Mouse (Mus musculus) adrenal gland, adult (tissue): ENCODE measurements around the gene Dlat.
A peak's percentile ranks its signal among the peaks of the same experiment; 100 is the strongest.

Source experiments
- DNase-seq, 2 experiments: peaks; one replicate each; pipeline ENCODE4 v3.0.0; 2022 to 2023; ENCODE audit warnings: low spot score in 1 of 2; ENCODE audit not compliant: inconsistent age in 2 of 2

Dlat gene

GRCm38 (mm10) chr9:50659392-50660217, at the start of gene Dlat:
TSS of gene Dlat (minus strand) at chr9:50659780.
- DNase-seq = peak; percentile 91 to 96

GRCm38 (mm10) chr9:50709108-50709507, 49.5 kb upstream of the Dlat start:
- peak; percentile 42 to 74 for DNase-seq

GRCm38 (mm10) chr9:50704907-50705306, 45.3 kb upstream of the Dlat start:
- no peak for DNase-seq

GRCm38 (mm10) chr9:50700921-50701691, 41.5 kb upstream of the Dlat start:
- DNase-seq = no peak

- DNase-seq = peak; percentile 40 to 78
These were observed 39.1 kb upstream of the Dlat start for GRCm38 (mm10) chr9:50698418-50699409.

GRCm38 (mm10) chr9:50697706-50698041, 38.1 kb upstream of the Dlat start:
- DNase-seq = peak; percentile 73 to 92

- no peak for DNase-seq
These were observed 37.5 kb upstream of the Dlat start for GRCm38 (mm10) chr9:50696851-50697705.

- DNase-seq = no peak
These were observed 35.6 kb upstream of the Dlat start for GRCm38 (mm10) chr9:50695153-50695552.

GRCm38 (mm10) chr9:50693631-50694030, 34.1 kb upstream of the Dlat start:
- DNase-seq = no peak

GRCm38 (mm10) chr9:50692626-50693580, 33.3 kb upstream of the Dlat start:
- DNase-seq = no peak

- DNase-seq = no peak
These were observed 27.5 kb upstream of the Dlat start for GRCm38 (mm10) chr9:50686866-50687652.

GRCm38 (mm10) chr9:50681727-50682126, 22.1 kb upstream of the Dlat start:
- no peak for DNase-seq

GRCm38 (mm10) chr9:50679406-50679805, 19.8 kb upstream of the Dlat start:
- DNase-seq = no peak

GRCm38 (mm10) chr9:50674771-50675170, 15.2 kb upstream of the Dlat start:
- DNase-seq = no peak

GRCm38 (mm10) chr9:50670690-50671089, 11.1 kb upstream of the Dlat start:
- peak; percentile 40 to 80 for DNase-seq

- DNase-seq = no peak
These were observed 8.3 kb upstream of the Dlat start for GRCm38 (mm10) chr9:50667579-50668498.

- DNase-seq = no peak
These were observed 6.9 kb upstream of the Dlat start for GRCm38 (mm10) chr9:50666442-50666841.
